Mouse (Mus musculus): ENCODE data around the gene Ccnj. TPM values are rescaled to one million over a fixed set of nuclear protein-coding genes. Genes with fewer than 3 reads are reported as not detected.

Ccnj gene
- polyA plus RNA-seq, 1 experiment from 2014 or later, result 9.7 TPM

DNA sequence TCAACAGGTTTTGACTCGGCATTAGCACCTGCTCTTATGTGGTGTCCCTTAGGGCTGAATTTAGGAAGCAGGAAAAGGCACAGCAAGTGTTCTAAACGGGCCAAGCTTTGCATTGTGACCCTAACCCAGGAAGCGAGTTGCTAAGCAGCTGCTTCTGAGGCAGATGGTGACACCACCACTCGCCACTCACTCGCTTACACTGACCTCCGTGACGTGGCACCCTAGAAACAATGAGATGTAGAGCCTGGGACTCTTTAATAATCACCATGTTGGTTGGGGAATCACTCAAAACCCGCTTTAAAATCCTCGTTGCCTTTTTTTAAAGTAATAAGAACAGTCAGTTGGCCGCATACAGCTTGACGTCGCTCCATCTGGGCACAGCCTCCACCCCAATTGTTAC is 18.3 kb downstream of the Ccnj start:
- no peak overlapping the region for H3K4me2 ChIP-seq
- WGBS, result 81% methylated on average over 12 of the region's 12 CpGs
- no peak overlapping the region for H3K4me3 ChIP-seq (replicated peaks)
- H3K9me3 ChIP-seq, result no peaks in the 10 kb centered on the region
- no peaks in the 10 kb centered on the region for H3K27me3 ChIP-seq (replicated peaks)
- H3K4me1 ChIP-seq, result no peaks in the 10 kb centered on the region
- no peak overlapping the region for H3K9ac ChIP-seq
- H3K36me3 ChIP-seq, result peaks cover 25% of the 10 kb centered on the region
- no peak overlapping the region for H3K27ac ChIP-seq
- ATAC-seq (ENCODE audit: insufficient read depth, low FRiP score, low read depth), result no peak

DNA sequence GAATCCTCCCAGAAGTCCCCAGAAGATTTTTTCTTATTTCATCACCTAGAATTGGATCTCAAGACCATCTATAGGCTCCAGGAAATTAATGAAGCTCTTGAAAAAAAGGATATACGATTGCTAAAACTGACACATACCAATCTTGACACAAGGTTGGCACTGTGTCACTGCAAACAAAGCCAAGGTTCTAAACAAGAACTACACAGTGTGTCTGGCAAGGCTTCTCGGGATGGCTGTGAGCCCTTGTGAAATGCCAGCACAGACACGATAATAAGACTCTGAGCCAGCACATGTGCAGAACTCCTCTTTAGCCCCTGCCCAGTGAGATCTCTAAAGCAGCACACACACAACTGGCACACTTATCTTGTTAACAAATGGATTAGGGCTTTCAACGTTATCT is 28.5 kb downstream of the Ccnj start:
- H3K36me3 ChIP-seq, result no peaks in the 10 kb centered on the region
- H3K4me2 ChIP-seq, result no peak overlapping the region
- H3K9me3 ChIP-seq, result no peaks in the 10 kb centered on the region
- no peak overlapping the region for H3K9ac ChIP-seq
- no peak overlapping the region for H3K27ac ChIP-seq
- H3K4me1 ChIP-seq, result no peaks in the 10 kb centered on the region
- ATAC-seq (ENCODE audit: insufficient read depth, low FRiP score, low read depth), result no peak
- 39% methylated on average over 4 of the region's 4 CpGs for WGBS
- H3K4me3 ChIP-seq (replicated peaks), result no peak overlapping the region
- no peaks in the 10 kb centered on the region for H3K27me3 ChIP-seq (replicated peaks)

DNA sequence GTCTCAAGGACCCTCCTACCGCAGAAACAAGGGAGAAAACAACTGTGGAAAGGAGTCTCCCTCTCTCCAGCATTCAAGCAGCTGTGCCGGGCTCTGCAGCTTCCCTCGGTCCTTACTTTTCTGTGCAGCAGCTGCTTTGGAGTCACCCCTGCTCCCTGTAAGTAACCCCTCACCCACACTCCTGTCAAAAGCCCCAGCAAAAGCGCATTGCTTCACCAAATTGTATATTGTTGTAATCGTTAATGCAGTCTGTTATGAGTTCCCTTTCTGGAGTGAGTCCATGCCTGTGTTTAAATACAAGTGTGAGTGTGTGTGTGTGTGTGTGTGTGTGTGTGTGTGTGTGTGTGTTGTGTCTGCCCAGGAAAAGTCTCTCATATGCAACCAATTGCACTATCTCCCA is 37.2 kb downstream of the Ccnj start:
- no peak overlapping the region for H3K4me3 ChIP-seq (replicated peaks)
- no peaks in the 10 kb centered on the region for H3K4me1 ChIP-seq
- H3K27ac ChIP-seq, result no peak overlapping the region
- WGBS, result 14% methylated on average over 5 of the region's 5 CpGs
- no peaks in the 10 kb centered on the region for H3K9me3 ChIP-seq
- H3K9ac ChIP-seq, result no peak overlapping the region
- 0 out of 2 replicates have a peak, but pooled peaks have one; percentile 31 for ATAC-seq (ENCODE audit: insufficient read depth, low FRiP score, low read depth)
- H3K4me2 ChIP-seq, result peak overlapping the region; percentile 17; the same call in 1 of the 2 replicates
- no peaks in the 10 kb centered on the region for H3K36me3 ChIP-seq
- H3K27me3 ChIP-seq (replicated peaks), result 0 out of 2 replicates have a peak, but pooled peaks cover 4% of the 10 kb centered on the region

DNA sequence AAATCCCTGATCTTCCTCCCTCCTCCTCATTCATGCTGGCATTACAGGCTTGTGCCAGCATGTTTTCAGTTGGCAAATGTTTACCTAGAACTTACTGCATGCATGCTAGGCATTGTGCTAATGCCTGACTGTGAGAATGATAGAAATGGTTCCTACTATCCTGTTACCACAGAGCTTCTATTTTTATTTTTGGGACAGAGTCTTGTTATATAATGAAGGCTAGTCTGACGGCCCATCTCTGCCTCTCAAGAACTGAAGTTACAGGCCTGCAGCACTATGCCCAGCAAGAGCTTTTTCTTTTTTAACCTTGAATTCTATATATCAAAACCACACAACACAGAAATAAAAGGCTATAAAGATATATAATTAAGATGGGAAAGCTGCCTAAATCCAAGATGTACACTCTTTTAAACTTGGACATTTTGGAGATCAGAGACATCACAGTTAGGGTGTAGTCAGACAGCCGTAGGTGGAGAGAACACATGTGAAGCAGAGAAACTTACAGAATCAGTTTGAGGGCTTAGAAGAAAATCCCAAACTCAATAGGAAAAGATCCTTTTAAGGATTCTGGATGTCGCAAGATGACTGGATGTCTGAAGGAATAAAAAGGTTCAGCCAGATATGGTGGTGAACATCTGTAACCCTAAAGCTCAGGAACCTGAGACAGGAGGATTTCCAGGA is 38.5 kb downstream of the Ccnj start:
- Histone ChIP-seq H3K4me3 (replicated peaks) (no peak overlapping the region), H3K9me3 (no peaks in the 10 kb centered on the region), H3K4me1 (no peaks in the 10 kb centered on the region), H3K27ac (no peak overlapping the region), H3K4me2 (no peak overlapping the region), H3K36me3 (no peaks in the 10 kb centered on the region), H3K27me3 (replicated peaks) (peaks cover 6% of the 10 kb centered on the region; the same call in 1 of the 2 replicates), H3K9ac (no peak overlapping the region)
- no peak for ATAC-seq (ENCODE audit: insufficient read depth, low FRiP score, low read depth)
- WGBS, result 85% methylated on average over 3 of the region's 3 CpGs

DNA sequence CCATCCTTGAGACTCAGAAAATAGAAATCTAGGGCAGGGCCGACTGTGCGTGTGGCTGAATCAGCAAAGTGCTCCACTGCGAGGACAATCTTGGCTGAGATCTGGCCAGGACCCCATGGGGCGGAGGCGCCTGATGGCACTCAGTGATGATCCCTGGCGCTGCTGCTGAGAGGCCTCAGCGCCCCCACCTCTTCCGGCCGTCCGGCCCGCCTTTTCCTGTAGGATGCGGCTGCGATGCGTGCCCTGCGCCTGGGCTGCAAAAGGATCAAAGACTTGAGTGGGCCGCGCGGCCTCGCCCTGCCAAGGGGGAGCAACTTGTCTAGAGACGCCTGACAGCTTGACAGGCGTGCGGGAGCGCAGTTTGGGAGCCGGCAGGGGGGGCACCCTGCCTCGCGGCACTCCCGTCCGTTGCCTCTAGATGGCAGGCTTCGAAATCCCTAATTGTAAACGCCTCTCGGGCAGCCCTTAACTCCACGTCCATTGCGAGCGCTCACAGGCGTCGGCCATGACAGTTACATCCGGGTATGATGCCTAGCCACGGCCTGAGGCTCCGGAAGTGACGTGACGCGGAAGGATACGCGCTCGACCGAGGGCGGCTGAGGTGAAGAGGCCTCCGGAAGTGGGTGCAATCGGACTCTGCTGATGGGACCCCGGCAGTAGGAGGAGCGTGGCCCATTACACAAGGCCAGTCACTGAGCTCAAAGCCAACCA is 42.0 kb downstream of the Ccnj start:
- 2% methylated on average over 50 of the region's 51 CpGs for WGBS
- Histone ChIP-seq H3K4me1 (no peaks in the 10 kb centered on the region), H3K4me2 (peak overlapping the region; percentile 87), H3K4me3 (replicated peaks) (peak overlapping the region; percentile 55), H3K9ac (0 out of 2 replicates have a peak overlapping the region, but pooled peaks have one; percentile 37), H3K9me3 (no peaks in the 10 kb centered on the region), H3K27ac (peak overlapping the region; percentile 80), H3K27me3 (replicated peaks) (peaks cover 29% of the 10 kb centered on the region), H3K36me3 (no peaks in the 10 kb centered on the region)
- peak; percentile 94 for ATAC-seq (ENCODE audit: insufficient read depth, low FRiP score, low read depth)

DNA sequence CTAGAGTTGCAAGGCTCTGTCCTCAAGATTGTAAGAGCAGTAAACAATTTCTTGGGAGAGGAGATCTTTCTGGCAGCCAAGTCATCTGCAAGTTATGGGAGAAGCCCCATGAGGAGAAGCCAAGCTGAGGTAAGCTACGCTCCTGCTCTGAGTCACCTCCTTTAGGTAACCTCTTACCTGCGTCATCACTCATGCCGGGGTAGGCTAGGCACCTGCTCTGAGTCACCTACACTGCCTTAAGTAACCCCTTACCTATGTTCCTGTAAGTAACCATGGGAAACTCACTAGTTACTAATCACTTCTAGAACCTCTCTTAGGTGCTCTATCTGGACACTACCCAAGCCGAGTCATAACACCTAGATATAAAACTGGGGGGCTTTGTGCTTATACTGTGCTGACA is 50.6 kb downstream of the Ccnj start:
- Histone ChIP-seq H3K27ac (no peak overlapping the region), H3K36me3 (no peaks in the 10 kb centered on the region), H3K4me3 (replicated peaks) (no peak overlapping the region), H3K4me1 (no peaks in the 10 kb centered on the region), H3K9me3 (no peaks in the 10 kb centered on the region), H3K4me2 (no peak overlapping the region), H3K9ac (no peak overlapping the region), H3K27me3 (replicated peaks) (peaks cover 31% of the 10 kb centered on the region)
- ATAC-seq (ENCODE audit: insufficient read depth, low FRiP score, low read depth), result no peak
- 84% methylated on average over 4 of the region's 4 CpGs for WGBS

DNA sequence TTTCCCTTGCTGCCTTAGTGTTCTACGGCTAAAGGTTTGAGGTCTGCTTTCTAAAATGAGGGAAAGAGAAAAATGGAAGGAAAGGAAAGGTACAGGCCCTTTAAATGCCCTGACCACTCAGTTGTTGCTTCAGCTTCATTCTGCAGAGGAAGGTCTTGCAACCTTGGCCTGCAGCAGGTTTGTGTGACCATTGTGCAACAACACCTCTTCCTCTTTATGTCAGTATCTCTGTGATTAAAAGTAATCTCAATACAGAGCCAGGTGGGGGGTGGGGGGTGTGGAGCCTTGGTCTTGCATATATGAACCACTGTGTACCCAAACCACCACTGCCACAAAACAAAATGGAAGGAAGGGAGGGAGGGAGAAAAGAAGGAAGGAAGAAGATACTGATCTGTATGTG is 57.8 kb downstream of the Ccnj start:
- H3K27ac ChIP-seq, result no peak overlapping the region
- no peak overlapping the region for H3K9ac ChIP-seq
- H3K27me3 ChIP-seq (replicated peaks), result peaks cover 17% of the 10 kb centered on the region
- no peak for ATAC-seq (ENCODE audit: insufficient read depth, low FRiP score, low read depth)
- H3K4me3 ChIP-seq (replicated peaks), result no peak overlapping the region
- no peaks in the 10 kb centered on the region for H3K9me3 ChIP-seq
- no peaks in the 10 kb centered on the region for H3K36me3 ChIP-seq
- no peak overlapping the region for H3K4me2 ChIP-seq
- H3K4me1 ChIP-seq, result no peaks in the 10 kb centered on the region
- 58% methylated on average over 1 of the region's 1 CpGs for WGBS

DNA sequence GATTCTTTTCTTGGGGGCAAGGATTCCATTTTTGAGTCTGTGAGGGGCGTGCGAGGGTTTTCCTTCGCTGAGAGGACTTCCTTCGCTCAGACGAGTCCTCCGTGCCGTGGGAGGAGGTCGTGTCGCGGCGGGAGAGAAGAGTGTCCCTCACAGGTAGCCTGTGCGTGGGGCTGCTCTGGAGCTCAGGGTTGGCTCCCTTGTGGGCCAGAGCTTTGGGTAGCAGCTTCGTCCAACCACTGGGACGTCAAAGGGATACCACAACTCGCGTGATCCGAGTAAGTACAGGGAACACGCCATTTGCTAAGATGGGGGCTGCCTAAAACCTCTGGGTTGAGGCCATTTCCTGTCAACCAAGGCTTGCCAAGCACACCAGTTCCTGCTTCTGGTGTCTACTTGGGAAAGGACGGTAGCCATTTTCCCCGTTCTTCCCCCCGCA is 63.0 kb downstream of the Ccnj start:
- Histone ChIP-seq H3K27me3 (replicated peaks) (peaks cover 5% of the 10 kb centered on the region; the same call in 1 of the 2 replicates), H3K4me3 (replicated peaks) (peak overlapping the region; percentile 81), H3K36me3 (no peaks in the 10 kb centered on the region), H3K4me2 (peak overlapping the region; percentile 79), H3K4me1 (no peaks in the 10 kb centered on the region), H3K27ac (peak overlapping the region; percentile 94), H3K9ac (no peak overlapping the region), H3K9me3 (no peaks in the 10 kb centered on the region)
- 41% methylated on average over 21 of the region's 21 CpGs for WGBS
- ATAC-seq (ENCODE audit: insufficient read depth, low FRiP score, low read depth), result peak; percentile 18; the same call in 1 of the 2 replicates

DNA sequence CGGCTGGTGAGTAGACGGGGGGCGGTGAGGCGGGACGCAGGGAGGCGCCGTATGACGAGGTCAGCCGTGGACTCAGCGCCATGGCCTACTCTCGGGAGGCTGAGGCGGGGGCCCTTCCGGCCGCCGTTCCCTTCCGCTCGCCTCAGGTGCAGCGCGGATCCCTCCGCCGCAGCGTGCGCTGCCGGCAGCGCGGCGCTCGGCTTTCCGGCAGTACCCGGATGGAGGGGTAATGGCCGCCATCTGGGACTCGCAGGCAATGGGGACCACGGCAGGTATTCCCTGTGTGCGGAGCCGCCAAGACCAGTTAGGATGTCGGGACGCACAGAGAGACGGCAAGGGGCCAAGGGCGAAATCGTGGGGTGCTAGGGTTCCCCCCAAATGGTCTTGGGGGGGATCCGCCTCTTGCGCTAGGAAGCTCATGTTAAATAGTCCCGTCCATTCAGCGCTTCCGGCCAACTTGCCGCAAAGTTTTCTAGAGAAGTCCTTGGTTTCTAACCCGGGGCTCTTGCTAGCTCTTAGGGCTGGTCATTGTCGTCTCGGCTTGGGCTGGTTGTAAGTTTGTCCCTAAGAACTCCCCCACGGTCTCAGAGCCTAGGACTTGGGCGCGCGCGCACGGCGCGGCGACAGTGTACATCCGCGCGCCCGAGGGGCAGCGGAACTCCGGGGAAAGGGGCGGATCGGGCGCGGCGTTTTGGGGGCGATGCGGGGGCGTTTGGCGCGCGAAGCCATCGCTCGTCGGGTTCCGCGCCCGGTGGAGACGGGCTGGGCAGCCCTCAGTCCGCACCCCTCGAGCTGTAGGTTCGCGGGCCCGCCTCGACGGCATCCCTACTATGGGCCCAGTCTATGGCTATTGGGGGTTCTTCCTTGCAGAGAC is 63.7 kb downstream of the Ccnj start, which contains the start of gene Zfp518a:
Gene Zfp518a, plus strand, starts transcription at position 187 of the 874 bp plus-strand sequence.
- WGBS, result under 1% methylated on average over 88 of the region's 89 CpGs
- H3K4me1 ChIP-seq, result no peaks in the 10 kb centered on the region
- no peaks in the 10 kb centered on the region for H3K36me3 ChIP-seq
- H3K4me2 ChIP-seq, result peak within 1 kb of the TSS; percentile 79
- peak; percentile 86 for ATAC-seq (ENCODE audit: insufficient read depth, low FRiP score, low read depth)
- H3K27ac ChIP-seq, result peak within 1 kb of the TSS; percentile 94
- H3K4me3 ChIP-seq (replicated peaks), result peak within 1 kb of the TSS; percentile 81
- peak within 1 kb of the TSS; percentile 42 for H3K9ac ChIP-seq
- H3K9me3 ChIP-seq, result no peaks in the 10 kb centered on the region
- peaks cover 5% of the 10 kb centered on the region; the same call in 1 of the 2 replicates for H3K27me3 ChIP-seq (replicated peaks)

DNA sequence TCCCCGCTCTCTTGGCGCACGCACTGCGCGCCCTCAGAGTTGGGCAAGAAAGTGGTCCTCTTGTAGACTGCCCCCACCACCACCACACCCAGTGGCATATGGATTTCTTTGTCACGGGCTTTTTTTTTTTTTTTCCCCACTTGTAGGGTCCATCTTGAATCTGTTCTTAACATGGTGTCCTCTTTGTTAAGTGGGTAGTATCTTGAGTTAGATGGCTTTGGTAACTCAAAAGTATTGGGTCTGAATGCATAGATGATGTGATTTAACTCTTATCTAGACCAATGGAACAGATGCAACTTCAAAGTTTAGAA is 64.3 kb downstream of the Ccnj start:
- Histone ChIP-seq H3K9ac (peak overlapping the region; percentile 42; the same call in 1 of the 2 replicates), H3K4me1 (no peaks in the 10 kb centered on the region), H3K27ac (peak overlapping the region; percentile 94), H3K36me3 (no peaks in the 10 kb centered on the region), H3K4me2 (peak overlapping the region; percentile 79), H3K27me3 (replicated peaks) (peaks cover 5% of the 10 kb centered on the region; the same call in 1 of the 2 replicates), H3K9me3 (no peaks in the 10 kb centered on the region), H3K4me3 (replicated peaks) (peak overlapping the region; percentile 81)
- 0% methylated on average over 6 of the region's 6 CpGs for WGBS
- 0 out of 2 replicates have a peak, but pooled peaks have one; percentile 22 for ATAC-seq (ENCODE audit: insufficient read depth, low FRiP score, low read depth)
